Mouse (Mus musculus): ENCODE measurements around the gene Hnrnpa1. TPM values are rescaled to one million over a fixed set of nuclear protein-coding genes. Genes with fewer than 3 reads are reported as not detected.
"Not testable (repeated sequence)": the region's sequence is repeated elsewhere in the genome, so short reads cannot be mapped to it uniquely, and the experiment has no call there.

The Hnrnpa1 gene
- polyA plus RNA-seq, 1 experiment, result 6.0 TPM

GRCm38 (mm10) chr15:103237295-103237694 is 2.9 kb upstream of the Hnrnpa1 start:
- Histone ChIP-seq H3K27me3 (ENCODE audit: control insufficient read depth) (no peaks in the 10 kb centered on the region), H3K4me3 (replicated peaks) (peak overlapping the region; percentile 99), H3K36me3 (ENCODE audit: control insufficient read depth) (peaks cover 76% of the 10 kb centered on the region), H3K4me1 (ENCODE audit: control insufficient read depth) (peaks cover 35% of the 10 kb centered on the region), H3K9me3 (ENCODE audit: control insufficient read depth, low read length) (no peaks in the 10 kb centered on the region)
- TF ChIP-seq GATA1 (IDR thresholded peaks at IDR 0.05; ENCODE audit: low read length) (no peak), TAL1 (IDR thresholded peaks at IDR 0.05; ENCODE audit: low read length) (no peak)

DNA sequence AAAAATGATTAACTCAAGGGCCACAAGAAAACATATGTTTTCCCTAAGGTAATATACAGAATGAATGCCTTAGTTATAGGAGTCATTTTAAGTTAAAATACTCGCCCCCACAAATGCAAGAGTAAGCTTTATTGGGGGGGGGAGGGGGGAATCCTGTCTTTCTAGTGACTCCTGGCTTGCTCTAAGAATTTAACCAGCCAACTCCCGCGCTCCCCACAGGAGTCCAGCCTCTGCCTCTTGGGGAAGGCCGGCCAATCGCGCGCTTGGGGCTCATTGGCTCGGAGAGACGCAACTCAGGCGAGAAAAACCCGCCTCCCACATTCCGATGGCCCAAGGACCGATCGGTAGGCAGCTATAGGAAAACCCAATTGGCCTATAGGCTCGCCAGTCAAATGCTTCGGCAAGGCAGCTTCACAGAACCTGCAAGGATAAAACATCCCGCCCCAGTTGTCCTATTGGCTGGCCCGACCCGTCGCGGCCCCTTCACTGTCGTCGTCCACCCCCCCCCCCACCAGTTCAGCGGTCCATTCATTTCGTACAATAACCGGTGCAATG is 1.0 kb upstream of the Hnrnpa1 start:
- H3K4me3 ChIP-seq (replicated peaks), result peak overlapping the region; percentile 99
- H3K36me3 ChIP-seq (ENCODE audit: control insufficient read depth), result peaks cover 76% of the 10 kb centered on the region
- TF ChIP-seq TAL1 (IDR thresholded peaks at IDR 0.05; ENCODE audit: low read length) (no peak), GATA1 (IDR thresholded peaks at IDR 0.05; ENCODE audit: low read length) (no peak)
- H3K9me3 ChIP-seq (ENCODE audit: control insufficient read depth, low read length), result no peaks in the 10 kb centered on the region
- H3K27me3 ChIP-seq (ENCODE audit: control insufficient read depth), result no peaks in the 10 kb centered on the region
- peaks cover 51% of the 10 kb centered on the region for H3K4me1 ChIP-seq (ENCODE audit: control insufficient read depth)

GRCm38 (mm10) chr15:103239685-103240159 is 510 bp upstream of the Hnrnpa1 start, which contains the start of gene Cbx5:
Cbx5 (minus strand) TSS chr15:103239816.
- H3K4me1 ChIP-seq (ENCODE audit: control insufficient read depth), result peaks cover 51% of the 10 kb centered on the region
- TF ChIP-seq GATA1 (IDR thresholded peaks at IDR 0.05; ENCODE audit: low read length) (no peak), TAL1 (IDR thresholded peaks at IDR 0.05; ENCODE audit: low read length) (no peak)
- H3K4me3 ChIP-seq (replicated peaks), result peak within 1 kb of the TSS; percentile 99
- no peaks in the 10 kb centered on the region for H3K27me3 ChIP-seq (ENCODE audit: control insufficient read depth)
- H3K36me3 ChIP-seq (ENCODE audit: control insufficient read depth), result peaks cover 73% of the 10 kb centered on the region
- no peaks in the 10 kb centered on the region for H3K9me3 ChIP-seq (ENCODE audit: control insufficient read depth, low read length)

DNA sequence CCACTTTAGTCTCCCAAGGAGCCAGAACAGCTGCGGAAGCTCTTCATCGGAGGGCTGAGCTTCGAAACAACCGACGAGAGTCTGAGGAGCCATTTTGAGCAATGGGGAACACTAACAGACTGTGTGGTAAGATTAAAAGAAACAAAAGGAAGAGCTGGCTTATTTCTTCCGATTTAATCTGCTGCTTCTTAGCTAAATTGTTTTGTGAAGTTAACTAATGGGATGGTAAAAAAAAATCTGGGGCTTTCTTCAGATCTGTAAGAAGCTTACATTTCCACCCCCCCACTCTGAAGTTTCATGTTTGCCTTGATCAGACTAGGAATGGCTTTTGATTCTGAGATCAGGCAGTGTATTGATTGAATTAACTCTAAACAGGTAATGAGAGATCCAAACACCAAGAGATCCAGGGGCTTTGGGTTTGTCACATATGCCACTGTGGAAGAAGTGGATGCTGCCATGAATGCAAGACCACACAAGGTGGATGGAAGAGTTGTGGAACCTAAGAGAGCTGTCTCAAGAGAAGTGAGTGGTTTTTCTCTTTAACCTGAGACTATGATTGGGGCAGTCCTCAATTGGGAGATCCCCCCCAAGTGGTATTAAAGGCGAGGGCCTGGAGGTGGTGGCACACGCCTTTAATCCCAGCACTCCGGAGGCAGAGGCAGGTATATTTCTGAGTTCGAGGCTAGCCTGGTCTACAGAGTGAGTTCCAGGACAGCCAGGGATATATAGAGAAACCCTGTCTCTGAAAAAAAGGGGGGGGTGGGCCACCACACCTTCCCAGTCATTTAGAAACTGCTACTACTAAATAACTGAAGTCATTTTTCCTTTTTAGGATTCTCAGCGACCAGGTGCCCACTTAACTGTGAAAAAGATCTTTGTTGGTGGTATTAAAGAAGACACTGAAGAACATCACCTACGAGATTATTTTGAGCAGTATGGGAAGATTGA is 1.1 kb downstream of the Hnrnpa1 start:
- H3K4me1 ChIP-seq (ENCODE audit: control insufficient read depth), result peaks cover 56% of the 10 kb centered on the region
- H3K9me3 ChIP-seq (ENCODE audit: control insufficient read depth, low read length); H3K27me3 ChIP-seq (ENCODE audit: control insufficient read depth): not testable (repeated sequence)
- peak overlapping the region; percentile 99 for H3K4me3 ChIP-seq (replicated peaks)
- peaks cover 73% of the 10 kb centered on the region for H3K36me3 ChIP-seq (ENCODE audit: control insufficient read depth)

DNA sequence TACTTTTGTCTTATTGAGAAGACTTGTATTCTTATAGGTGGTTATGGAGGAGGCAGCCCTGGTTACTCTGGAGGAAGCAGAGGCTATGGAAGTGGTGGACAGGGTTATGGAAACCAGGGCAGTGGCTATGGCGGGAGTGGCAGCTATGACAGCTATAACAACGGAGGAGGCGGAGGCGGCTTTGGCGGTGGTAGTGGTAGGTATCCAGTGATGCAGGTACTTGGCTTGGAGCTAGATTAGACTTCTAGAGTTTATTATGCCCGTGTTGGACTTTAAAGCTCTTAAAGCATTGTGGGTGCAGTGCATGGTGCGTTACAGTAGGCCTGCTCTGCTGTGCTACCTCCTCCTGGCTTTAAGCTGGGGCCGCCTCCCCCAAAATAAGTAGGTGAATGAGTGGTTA is 2.7 kb downstream of the Hnrnpa1 start:
- Histone ChIP-seq H3K36me3 (ENCODE audit: control insufficient read depth) (peaks cover 75% of the 10 kb centered on the region), H3K27me3 (ENCODE audit: control insufficient read depth) (no peaks in the 10 kb centered on the region), H3K4me3 (replicated peaks) (peak overlapping the region; percentile 99), H3K4me1 (ENCODE audit: control insufficient read depth) (peaks cover 58% of the 10 kb centered on the region), H3K9me3 (ENCODE audit: control insufficient read depth, low read length) (no peaks in the 10 kb centered on the region)
- TF ChIP-seq TAL1 (IDR thresholded peaks at IDR 0.05; ENCODE audit: low read length) (no peak), GATA1 (IDR thresholded peaks at IDR 0.05; ENCODE audit: low read length) (no peak)

- Histone ChIP-seq H3K27me3 (ENCODE audit: control insufficient read depth) (no peaks in the 10 kb centered on the region; the same call in 1 of the 2 replicates), H3K4me3 (replicated peaks) (peak overlapping the region; percentile 29), H3K9me3 (ENCODE audit: control insufficient read depth, low read length) (no peaks in the 10 kb centered on the region; the same call in 1 of the 2 replicates), H3K36me3 (ENCODE audit: control insufficient read depth) (peaks cover 94% of the 10 kb centered on the region), H3K4me1 (ENCODE audit: control insufficient read depth) (peaks cover 76% of the 10 kb centered on the region)
- TF ChIP-seq TAL1 (IDR thresholded peaks at IDR 0.05; ENCODE audit: low read length) (no peak), GATA1 (IDR thresholded peaks at IDR 0.05; ENCODE audit: low read length) (peak; percentile 9; the same call in 1 of the 2 replicates)
These were observed 5.4 kb downstream of the Hnrnpa1 start for GRCm38 (mm10) chr15:103245616-103246015.

GRCm38 (mm10) chr15:103247078-103247781 is 7.0 kb downstream of the Hnrnpa1 start:
- Histone ChIP-seq H3K36me3 (ENCODE audit: control insufficient read depth) (peaks cover 94% of the 10 kb centered on the region), H3K4me1 (ENCODE audit: control insufficient read depth) (peaks cover 90% of the 10 kb centered on the region), H3K27me3 (ENCODE audit: control insufficient read depth) (no peaks in the 10 kb centered on the region; the same call in 1 of the 2 replicates), H3K9me3 (ENCODE audit: control insufficient read depth, low read length) (no peaks in the 10 kb centered on the region; the same call in 1 of the 2 replicates), H3K4me3 (replicated peaks) (peak overlapping the region; percentile 56)
- no peak for TF ChIP-seq TAL1 (IDR thresholded peaks at IDR 0.05; ENCODE audit: low read length)
- TF ChIP-seq GATA1 (IDR thresholded peaks at IDR 0.05; ENCODE audit: low read length), result no peak; the same call in 1 of the 2 replicates

- TF ChIP-seq GATA1 (IDR thresholded peaks at IDR 0.05; ENCODE audit: low read length), result no peak
- TF ChIP-seq TAL1 (IDR thresholded peaks at IDR 0.05; ENCODE audit: low read length), result no peak
- H3K36me3 ChIP-seq (ENCODE audit: control insufficient read depth), result peaks cover 94% of the 10 kb centered on the region
- H3K4me1 ChIP-seq (ENCODE audit: control insufficient read depth), result peaks cover 90% of the 10 kb centered on the region
- no peaks in the 10 kb centered on the region; the same call in 1 of the 2 replicates for H3K9me3 ChIP-seq (ENCODE audit: control insufficient read depth, low read length)
- no peaks in the 10 kb centered on the region; the same call in 1 of the 2 replicates for H3K27me3 ChIP-seq (ENCODE audit: control insufficient read depth)
- H3K4me3 ChIP-seq (replicated peaks), result peak overlapping the region; percentile 56
These were observed 7.7 kb downstream of the Hnrnpa1 start for GRCm38 (mm10) chr15:103247782-103248400.
